Mouse (Mus musculus) testis, postnatal 10 days (tissue): ENCODE data around the gene Hist1h2an.
"Not testable (repeated sequence)": the region's sequence is repeated elsewhere in the genome, so short reads cannot be mapped to it uniquely, and the experiment has no call there.

ENCODE experiments used
- DNase-seq: peaks from one replicate; pipeline ENCODE4 v3.0.0; 2021; ENCODE audit warnings: low spot score

Gene Hist1h2an

DNA sequence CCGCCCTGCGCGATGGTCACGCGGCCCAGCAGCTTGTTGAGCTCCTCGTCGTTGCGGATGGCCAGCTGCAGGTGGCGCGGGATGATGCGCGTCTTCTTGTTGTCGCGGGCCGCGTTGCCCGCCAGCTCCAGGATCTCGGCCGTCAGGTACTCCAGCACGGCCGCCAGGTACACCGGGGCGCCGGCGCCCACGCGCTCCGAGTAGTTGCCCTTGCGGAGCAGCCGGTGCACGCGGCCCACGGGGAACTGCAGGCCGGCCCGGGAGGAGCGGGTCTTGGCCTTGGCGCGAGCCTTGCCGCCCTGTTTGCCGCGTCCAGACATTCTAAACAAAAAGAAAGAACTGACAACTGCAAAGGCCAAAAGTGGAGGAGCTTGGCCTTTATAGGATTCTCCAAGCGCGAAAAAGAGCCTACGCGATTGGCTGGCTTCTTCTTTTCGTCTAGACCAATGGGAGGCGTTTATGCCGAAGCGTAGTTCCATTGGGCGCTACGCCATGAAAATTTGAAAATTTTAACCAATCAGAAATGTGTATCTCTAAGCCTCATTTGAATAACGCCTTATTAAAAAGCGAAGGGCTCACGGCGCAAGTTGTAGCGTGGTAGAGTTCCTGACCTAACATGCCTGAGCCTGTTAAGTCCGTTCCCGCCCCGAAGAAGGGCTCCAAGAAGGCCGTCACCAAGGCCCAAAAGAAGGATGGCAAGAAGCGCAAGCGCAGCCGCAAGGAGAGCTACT is at the start of gene Hist1h2an, which contains the start of gene Hist1h2bp:
Gene Hist1h2an (minus strand): TSS at position 320 of the 731 bp plus-strand sequence.
Gene Hist1h2bp (plus strand): TSS at position 563 of the 731 bp plus-strand sequence.
- peak; percentile 78 for DNase-seq

DNA sequence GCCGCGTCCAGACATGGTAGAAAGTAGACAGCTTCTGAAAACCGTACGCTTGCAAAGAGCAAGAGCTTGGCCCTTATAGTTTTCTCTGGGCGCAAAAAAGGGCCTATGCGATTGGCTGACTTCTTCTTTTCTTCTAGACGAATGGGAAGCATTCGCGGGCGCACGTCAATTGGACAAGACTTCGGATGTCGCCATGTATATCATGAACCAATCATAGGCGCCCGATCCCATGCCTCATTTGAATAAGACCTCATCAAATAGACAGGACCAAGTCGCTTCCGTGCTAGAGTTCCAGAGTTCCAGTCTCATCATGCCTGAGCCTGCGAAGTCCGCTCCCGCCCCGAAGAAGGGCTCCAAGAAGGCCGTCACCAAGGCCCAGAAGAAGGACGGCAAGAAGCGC is 46.4 kb upstream of the Hist1h2an start, which contains the start of the genes Hist1h2ap and Hist1h2br:
Gene Hist1h2ap (minus strand): TSS at position 47 of the 400 bp plus-strand sequence.
Gene Hist1h2br (plus strand): TSS at position 283 of the 400 bp plus-strand sequence.
- DNase-seq: not testable (repeated sequence)

DNA sequence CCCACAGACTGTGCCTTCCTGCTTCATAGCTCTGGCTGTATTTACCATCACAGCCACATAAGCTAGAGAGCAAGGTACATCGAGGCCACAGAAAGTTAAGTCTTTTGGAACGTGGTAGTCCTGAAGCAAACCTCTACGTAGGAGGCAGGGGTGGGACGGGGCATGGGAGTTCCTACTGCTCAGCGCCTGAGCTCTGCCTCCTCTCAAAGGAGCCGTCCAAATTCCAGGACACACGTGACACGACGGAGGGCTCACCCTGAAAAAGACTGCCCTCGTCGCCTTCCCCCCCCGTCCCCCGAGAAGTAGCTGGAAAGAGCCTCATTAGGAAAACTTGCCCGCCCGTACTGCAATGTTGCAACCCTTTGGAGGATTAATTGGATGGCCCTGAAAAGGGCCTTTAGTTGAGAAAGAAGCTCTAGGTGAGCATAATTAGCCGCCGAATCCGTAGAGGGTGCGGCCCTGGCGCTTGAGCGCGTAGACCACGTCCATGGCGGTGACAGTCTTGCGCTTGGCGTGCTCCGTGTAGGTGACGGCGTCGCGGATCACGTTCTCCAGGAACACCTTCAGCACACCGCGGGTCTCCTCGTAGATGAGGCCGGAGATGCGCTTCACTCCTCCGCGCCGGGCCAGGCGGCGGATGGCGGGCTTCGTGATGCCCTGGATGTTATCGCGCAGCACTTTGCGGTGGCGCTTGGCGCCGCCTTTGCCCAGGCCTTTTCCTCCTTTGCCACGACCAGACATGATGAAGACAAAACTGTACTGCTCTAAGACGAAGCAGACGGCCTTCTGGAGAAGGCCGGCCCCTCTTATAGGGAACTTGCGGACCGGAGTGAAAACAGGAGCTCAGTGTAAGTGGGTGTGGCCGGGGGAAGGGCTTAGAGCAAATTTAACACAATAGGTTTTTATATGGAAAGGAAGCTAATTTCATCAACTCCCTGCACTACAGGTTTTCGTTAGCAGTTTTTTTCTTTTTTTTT is 44.7 kb upstream of the Hist1h2an start, which contains the start of gene Hist1h4n:
Gene Hist1h4n (minus strand): TSS at position 779 of the 977 bp plus-strand sequence.
- not testable (repeated sequence) for DNase-seq

DNA sequence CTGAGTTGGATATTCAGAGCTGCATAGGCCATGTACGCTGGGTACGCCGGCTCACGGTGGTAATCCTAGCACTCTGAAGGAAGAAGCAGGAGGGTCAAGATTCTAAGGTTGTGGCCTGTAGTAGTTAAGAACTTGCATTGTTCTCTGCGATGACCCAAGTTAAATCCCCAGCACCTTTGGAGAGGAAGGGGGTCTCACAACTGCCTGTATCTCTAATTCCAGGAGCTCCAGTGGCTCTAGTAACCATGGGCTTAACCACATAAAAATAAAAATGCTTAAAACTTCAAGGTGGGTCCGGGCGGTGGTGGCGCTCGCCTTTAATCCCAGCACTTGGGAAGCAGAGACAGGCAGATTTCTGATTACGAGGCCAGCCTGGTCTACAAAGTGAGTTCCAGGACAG is 43.3 kb upstream of the Hist1h2an start:
- no peak for DNase-seq

DNA sequence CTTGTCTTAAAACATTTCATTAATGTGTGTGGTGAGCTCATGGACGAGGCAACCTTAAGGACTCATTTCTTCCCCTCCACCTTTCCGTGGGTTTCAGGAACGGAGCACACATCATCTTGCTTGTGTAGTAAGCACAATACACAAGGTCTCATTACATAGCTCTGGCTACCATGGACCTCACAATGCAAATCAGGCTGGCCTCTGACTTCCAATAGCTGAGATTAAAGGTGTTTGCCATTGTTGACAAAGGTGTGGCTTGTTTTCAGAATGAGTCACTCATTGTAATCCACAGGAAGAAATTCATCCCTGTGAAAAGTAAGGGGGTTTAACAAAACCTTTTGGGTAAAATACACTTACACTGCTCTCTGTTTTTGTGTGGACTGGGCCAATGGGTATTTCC is 41.5 kb upstream of the Hist1h2an start:
- no peak for DNase-seq

DNA sequence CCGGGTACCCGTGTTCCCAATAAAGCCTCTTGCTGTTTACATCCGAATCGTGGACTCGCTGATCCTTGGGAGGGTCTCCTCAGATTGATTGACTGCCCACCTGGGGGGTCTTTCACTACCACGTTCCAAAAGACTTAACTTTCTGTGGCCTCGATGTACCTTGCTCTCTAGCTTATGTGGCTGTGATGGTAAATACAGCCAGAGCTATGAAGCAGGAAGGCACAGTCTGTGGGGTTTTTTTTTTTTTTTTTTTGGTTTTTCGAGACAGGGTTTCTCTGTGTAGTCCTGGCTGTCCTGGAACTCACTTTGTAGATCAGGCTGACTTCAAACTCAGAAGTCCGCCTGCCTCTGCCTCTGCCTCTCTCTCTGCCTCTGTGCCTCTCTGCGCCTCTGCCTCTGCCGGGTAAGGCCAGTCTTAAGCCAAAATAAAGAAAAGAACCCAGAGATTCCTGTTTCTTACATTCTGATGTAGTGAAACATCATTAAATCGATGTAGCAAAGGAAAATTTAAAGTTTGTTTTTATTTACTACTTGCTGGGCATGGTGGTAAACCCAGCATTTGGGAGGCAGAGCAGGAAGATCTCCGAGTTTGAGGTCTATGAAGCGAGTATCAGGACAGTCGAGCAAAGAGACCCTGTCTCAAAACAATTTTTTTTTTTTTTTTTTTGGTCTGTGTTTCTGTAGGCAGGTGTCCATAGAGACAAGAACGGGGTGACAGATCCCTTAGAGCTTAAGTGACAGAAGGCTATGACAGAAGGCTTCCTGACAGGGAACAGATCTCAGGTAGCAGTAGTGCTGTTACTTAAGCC is 33.3 kb upstream of the Hist1h2an start:
- DNase-seq: not testable (repeated sequence)

DNA sequence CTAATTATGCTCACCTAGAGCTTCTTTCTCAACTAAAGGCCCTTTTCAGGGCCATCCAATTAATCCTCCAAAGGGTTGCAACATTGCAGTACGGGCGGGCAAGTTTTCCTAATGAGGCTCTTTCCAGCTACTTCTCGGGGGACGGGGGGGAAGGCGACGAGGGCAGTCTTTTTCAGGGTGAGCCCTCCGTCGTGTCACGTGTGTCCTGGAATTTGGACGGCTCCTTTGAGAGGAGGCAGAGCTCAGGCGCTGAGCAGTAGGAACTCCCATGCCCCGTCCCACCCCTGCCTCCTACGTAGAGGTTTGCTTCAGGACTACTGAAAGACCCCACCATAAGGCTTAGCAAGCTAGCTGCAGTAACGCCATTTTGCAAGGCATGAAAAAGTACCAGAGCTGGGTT is 25.1 kb upstream of the Hist1h2an start:
- DNase-seq: not testable (repeated sequence)

DNA sequence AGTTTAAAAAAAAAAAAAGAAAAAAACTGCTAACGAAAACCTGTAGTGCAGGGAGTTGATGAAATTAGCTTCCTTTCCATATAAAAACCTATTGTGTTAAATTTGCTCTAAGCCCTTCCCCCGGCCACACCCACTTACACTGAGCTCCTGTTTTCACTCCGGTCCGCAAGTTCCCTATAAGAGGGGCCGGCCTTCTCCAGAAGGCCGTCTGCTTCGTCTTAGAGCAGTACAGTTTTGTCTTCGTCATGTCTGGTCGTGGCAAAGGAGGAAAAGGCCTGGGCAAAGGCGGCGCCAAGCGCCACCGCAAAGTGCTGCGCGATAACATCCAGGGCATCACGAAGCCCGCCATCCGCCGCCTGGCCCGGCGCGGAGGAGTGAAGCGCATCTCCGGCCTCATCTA is 24.5 kb upstream of the Hist1h2an start, which contains the start of gene Hist1h4m:
Gene Hist1h4m (plus strand): TSS at position 208 of the 400 bp plus-strand sequence.
- DNase-seq: not testable (repeated sequence)

DNA sequence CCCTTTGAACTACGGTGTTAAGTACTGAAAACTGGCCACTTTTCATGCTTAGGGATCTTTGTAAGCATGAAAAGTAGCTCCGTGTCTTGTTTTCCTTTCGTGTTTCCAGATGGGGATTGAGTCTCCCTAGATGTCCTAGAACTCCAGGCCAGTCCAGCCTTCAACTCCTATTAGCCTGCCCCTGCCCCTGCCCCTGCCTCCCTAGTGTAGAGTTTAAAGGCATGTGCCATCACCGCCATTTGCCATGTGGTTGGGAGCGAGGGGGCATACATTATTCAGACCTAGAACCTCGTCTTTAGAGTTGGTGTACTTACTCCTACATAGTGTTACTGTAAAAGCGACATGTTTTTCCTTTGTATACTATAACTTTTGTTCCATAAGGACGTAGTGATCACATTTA is 24.1 kb upstream of the Hist1h2an start:
- not testable (repeated sequence) for DNase-seq

DNA sequence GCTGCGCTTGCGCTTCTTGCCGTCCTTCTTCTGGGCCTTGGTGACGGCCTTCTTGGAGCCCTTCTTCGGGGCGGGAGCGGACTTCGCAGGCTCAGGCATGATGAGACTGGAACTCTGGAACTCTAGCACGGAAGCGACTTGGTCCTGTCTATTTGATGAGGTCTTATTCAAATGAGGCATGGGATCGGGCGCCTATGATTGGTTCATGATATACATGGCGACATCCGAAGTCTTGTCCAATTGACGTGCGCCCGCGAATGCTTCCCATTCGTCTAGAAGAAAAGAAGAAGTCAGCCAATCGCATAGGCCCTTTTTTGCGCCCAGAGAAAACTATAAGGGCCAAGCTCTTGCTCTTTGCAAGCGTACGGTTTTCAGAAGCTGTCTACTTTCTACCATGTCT is 23.1 kb upstream of the Hist1h2an start, which contains the start of the genes Hist1h2bq and Hist1h2ao:
Gene Hist1h2bq (minus strand): TSS at position 125 of the 400 bp plus-strand sequence.
Gene Hist1h2ao (plus strand): TSS at position 393 of the 400 bp plus-strand sequence.
- DNase-seq: not testable (repeated sequence)

DNA sequence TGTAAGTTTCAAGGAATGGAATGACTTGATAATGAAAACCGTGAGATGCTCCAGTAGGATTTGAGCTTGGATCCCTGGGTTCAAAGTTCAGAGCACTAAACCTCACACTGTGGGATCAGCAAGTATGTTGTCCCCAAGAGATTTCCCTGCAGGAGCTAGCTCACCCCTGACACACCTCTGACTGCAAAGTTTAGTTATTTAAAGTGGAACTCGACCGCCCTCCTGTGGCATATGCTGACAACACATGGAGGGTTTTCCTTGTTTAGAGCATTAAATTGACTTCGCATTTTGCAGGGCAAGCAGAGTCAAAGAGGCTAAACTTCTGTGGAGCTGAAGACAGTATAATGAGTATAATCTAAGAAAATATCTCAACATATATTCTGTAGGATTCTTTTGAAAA is 16.0 kb upstream of the Hist1h2an start:
- DNase-seq: not testable (repeated sequence)

DNA sequence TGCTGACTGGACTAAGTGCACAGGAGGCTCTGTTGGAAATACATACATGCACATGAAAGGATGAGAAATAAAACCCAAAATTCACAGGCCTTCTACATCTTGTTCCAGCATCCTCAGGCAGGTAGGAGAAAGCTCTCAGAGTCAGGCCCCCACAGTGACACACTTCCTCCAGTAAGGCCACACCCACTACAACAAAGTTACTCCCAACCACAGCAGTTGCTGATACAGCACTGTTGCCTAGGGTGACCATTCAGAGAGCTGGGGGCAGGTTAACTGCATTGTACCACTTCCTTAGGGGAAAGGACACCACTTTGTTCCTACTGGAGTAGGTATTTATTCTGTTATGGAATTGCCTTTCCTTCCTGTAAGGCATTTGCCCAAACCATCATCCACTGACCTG is 10.1 kb upstream of the Hist1h2an start:
- not testable (repeated sequence) for DNase-seq

DNA sequence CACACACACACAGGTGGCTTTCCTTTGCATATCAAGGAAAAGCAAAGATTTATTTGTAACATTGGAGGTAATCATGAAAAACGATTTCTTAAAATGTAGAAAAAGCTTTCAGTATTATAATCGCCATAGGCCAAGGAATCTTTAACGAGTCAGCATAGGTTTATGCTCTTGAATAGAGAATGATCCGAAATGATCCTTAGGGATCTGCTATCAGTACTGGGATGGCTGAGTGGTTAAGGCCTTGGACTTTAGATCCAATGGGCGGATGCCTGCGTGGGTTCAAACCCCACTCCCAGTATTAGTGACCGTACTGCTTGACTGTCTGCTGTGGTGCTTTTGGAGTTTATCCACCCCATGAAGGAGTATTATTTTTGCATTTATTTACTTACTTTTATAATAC is 8.6 kb upstream of the Hist1h2an start:
- DNase-seq: no peak

DNA sequence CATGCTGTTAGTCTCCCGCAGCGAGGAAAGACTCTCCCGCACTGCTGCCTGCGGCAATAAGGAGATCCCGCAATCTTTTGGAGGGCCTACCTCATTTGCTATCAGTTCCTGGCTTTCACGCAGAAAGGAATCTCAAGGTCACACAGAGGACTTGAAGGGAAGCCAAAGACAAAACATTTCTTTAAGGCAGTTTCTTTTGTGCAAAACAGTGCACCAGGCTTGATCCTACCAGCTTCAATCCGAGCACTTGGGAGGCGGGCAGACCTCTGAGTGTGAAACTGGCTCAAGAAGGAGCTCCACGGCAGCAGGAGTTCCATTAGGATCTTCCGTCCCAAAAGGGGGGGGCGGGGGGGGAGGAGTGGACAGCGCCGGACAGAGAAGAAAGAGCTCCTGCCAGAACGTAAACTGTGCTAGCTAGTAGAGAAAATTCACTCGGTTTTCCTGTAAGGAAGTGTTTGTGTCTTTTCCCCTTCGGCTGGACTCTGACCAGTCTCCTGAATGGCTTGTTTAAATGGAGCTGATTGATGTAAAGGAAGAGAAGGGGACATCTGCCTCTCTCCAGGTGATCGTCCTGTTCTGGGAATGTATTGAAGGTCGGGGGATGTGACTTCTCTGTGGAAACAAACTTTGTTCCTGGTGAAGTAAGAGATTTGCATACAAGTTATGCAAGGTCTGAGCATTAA is 3.7 kb upstream of the Hist1h2an start:
- DNase-seq: peak; percentile 43

DNA sequence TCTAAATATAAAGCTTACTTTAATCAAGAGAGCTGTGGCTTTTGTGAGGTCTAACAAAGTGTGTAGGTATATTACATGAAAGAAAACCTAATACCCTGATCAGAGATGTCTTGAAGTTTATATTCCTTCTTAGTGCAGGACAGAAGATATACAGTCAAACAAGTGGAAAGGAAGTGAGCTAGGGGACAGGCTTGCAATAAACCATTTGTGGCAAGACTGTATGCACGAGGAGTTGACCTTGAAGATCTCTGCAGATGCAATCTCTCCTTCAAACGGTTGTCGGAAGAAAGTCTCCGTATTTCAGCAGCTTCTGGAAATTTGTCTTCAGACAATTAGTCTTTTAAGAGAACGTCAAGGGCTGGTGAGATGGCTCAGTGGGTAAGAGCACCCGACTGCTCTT is 2.9 kb upstream of the Hist1h2an start:
- peak; percentile 12 for DNase-seq

DNA sequence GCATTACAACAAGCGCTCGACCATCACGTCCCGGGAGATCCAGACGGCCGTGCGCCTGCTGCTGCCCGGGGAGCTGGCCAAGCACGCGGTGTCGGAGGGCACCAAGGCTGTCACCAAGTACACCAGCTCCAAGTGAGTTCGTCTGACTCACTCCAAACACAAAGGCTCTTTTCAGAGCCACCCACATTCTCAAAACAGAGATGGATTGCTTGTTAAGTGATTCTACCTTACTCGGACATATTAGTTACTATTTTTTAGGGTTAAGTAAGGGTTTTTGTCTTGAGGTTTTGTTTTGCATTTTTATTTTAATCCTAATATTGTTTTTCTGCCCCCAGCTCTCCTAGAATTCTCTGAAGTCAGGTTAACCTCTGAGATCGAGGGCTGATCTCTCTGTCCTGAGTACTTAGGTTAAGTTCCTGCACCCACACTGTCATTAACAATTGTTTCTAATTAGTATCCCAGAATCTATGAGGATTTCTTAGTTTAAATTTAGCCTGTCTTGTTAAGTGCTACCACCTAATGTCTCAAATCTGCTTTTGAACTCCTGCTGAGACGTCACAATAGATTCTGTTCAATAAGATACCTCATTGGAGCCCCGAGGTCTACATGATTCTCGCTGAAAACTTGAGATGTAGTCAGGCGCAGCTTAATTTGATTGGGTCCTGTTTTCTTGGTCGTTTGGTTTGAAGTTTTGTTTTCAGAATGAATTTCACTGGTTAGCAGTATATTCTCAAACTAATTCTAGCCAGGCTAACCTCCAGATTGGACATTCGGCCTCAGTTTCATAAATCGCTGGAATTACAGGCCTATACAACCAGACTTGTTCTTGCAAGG is 959 bp upstream of the Hist1h2an start:
- no peak for DNase-seq

DNA sequence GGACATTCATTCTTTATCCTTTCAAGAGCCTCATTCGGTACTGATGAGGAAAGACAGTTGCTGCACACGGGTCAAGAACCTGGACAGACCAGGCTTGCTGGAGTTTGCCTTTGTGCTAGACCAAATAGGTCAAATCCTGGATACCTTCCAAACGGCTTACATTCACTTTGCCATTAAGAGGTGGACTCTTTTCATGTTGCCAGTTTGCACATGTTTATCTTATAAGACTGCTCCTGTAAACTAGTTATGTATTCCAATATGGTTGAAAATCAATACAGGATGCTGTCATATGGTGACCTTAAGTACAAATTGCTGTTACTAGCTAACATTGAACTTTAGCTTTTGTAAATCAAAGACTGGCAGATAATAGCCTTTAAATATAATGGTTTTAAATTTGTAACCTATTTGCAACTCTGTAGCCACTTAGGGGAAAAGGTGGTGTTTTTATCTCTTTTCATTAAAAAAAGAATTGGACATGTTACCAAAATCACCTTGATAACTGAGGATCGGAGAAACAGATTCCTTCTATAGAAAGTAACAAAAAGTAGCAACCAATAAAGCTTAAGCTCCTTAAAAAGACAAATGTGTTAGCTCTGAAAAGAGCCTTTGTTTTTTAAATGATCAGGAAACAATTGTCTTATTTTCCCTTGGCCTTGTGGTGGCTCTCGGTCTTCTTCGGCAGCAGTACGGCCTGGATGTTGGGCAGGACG is 674 bp downstream of the Hist1h2an start:
- DNase-seq: peak; percentile 36

DNA sequence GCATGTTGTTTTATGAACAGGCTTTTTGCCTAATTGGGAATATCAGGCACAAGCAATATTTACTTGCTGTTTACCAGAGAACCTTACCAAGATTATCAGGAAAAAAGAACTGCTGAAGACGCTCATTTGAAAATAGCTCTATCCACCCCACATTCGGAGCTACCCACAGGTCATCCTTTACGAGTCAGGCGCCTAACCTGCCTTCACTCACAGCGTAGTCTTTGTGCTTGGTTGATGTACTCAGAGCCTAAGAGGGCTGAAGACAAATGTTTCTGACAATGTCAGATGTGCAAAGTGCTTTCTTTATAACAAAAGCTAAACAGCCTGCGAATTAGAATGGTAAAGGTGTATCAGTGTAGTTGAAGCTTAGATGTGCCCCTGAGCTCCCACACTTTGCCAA is 2.7 kb downstream of the Hist1h2an start:
- peak; percentile 10 for DNase-seq

DNA sequence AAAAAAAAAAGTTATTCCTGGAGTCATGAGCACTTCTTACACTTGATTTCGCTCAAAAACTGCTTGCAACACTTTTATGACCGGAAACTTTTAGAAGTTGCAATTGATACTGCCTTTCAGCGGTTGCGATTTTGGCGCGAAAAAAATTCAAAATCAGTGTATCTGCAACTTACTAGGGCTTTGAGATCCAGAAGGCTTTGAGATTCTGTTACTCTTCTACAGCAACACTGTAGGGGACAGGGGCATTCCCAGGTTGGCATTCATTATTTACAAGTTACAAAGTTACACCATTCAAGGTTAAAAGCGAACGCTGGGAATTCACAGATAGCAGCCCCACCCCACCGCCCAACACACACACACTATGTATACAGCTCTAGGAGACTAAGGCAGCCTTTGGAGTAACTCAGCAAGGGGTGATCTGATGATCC is 3.3 kb downstream of the Hist1h2an start:
- DNase-seq: no peak
